Mouse (Mus musculus): ENCODE results near the gene Elof1. TPM values are rescaled to one million over a fixed set of nuclear protein-coding genes. Genes with fewer than 3 reads are reported as not detected.

Gene Elof1
- polyA plus RNA-seq, 1 experiment, result 138 TPM

DNA sequence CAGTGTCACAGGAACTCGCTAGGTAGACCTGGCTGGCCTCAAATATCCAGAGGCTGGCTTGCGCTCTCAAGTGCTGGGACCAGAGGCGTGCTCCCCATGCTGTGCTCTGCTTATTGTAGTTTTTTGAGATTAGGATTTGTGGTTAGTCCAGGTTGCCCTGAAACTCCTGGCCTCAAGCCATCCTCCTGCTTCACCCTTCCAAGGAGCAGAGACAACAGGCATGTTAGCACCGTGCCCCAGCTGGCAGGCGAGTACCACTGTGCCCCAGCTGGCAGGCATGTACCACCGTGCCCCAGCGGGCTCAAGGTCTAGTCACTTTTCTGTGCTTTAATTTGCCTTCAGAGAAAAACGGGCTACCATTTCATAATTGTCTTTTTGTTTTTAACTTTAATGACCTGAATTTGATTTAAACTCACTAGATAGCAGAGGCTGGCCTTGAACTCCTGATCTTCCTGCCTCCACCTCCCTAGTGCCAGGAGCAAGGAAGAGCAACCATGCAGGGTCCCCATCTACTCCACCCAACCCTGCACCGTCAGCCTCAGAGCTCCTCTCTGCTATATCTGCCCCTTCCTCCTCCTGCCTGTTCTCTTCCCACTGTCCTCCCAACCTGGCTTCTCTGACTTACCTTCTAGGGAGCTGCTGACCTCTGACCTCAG, 18.1 kb upstream of the Elof1 start:
- DNase-seq (ENCODE audit: low read depth), result peak; percentile 7

DNA sequence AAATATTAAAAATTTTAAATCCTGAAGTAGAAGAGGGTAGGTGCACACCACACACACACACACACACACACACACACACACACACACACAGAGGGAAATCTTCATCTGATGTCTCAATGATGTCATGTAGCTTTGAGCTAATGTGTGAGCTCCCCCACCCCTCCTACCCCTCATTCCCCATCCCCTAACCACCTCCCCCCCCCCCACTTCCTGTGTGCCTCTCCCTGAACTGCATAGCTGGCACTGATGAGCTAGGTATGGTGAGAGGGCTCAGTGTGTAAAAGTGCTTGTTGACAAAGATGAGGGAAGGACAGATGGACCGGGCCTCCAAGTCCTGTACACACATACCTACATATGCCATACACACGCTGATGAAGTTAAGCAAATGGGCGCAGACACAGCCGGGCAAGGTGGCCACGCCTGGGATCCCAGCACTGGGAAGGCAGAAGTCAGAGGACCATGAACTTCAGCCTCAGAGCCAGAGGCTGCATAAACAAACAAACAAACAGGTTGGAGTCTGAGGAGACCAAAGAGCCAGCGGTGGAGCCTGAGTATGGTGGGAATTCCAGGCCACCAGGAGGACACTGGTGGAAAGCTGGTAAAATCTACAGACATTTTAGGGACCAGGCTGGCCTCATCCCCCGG, 17.4 kb upstream of the Elof1 start:
- TF ChIP-seq POLR2A (IDR thresholded peaks at IDR 0.05; ENCODE audit: borderline replicate concordance, extremely low read depth, insufficient read depth, insufficient read length, poor library complexity, severe bottlenecking) (no peak), CTCF (IDR thresholded peaks at IDR 0.05; ENCODE audit: borderline replicate concordance, extremely low read depth, insufficient read depth, insufficient read length) (no peak)
- no peak for DNase-seq (ENCODE audit: low read depth)

More for the DNA sequence above, 18.1 kb upstream of the Elof1 start:
- TF ChIP-seq CTCF (IDR thresholded peaks at IDR 0.05; ENCODE audit: borderline replicate concordance, extremely low read depth, insufficient read depth, insufficient read length) (no peak), POLR2A (IDR thresholded peaks at IDR 0.05; ENCODE audit: borderline replicate concordance, extremely low read depth, insufficient read depth, insufficient read length, poor library complexity, severe bottlenecking) (no peak)

DNA sequence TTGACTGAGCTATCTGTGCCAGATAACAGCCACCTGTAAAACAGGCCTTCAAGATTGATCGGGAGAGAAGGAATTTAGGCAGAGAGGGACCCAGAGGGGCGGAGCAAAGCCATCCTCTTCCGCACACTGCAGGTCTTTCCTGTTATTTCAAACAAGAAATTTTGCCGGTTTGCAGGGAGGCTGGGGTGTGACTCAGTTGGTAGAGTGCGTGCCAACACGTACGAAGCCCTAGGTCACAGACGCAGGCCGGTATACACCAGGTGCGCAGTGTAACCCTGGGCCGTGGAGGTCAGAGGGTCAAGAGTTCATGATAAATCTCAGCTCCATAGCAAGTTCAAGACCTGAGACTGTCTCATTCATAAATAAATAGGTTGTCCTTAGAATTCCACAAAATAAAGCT, 15.2 kb upstream of the Elof1 start:
- DNase-seq (ENCODE audit: low read depth), result no peak
- TF ChIP-seq CTCF (IDR thresholded peaks at IDR 0.05; ENCODE audit: borderline replicate concordance, extremely low read depth, insufficient read depth, insufficient read length) (no peak), POLR2A (IDR thresholded peaks at IDR 0.05; ENCODE audit: borderline replicate concordance, extremely low read depth, insufficient read depth, insufficient read length, poor library complexity, severe bottlenecking) (no peak)

DNA sequence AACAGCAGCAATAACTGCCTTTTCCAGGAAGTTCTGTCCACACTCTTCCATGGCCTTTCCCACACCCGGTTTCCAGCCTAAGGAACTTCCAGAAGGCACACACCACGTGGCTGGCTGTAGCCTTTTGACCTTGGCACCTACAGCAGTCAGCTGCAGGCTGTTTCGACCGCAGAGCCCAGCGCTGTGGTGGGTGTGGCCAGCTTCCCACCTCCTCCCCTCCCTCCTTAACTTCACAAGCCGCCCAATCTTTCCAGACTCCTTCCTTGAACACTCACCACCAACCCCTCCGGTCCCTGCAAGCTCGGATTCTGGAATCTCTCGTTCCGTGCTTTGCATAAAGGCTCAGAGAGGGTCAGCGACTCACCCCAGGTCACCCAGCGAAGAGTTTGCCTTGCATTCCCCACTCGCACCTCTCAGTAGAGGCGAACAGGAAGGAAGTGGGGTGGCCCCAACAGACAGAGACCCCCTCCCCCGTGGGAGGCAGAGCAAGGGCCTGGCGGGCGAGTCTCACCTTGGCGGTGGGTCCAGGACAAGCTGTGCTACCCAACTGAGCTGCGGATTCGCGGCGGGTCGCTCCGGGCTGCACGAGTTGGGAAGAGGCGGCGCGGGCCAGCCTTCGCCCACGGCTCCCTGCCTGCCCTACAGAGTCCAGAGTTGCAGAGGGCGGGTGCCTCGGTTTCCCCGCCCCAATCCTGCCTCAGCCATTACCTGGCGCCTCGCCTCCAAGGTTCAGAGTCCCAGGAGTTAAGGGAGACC, 14.4 kb upstream of the Elof1 start:
- TF ChIP-seq POLR2A (IDR thresholded peaks at IDR 0.05; ENCODE audit: borderline replicate concordance, extremely low read depth, insufficient read depth, insufficient read length, poor library complexity, severe bottlenecking) (no peak), CTCF (IDR thresholded peaks at IDR 0.05; ENCODE audit: borderline replicate concordance, extremely low read depth, insufficient read depth, insufficient read length) (no peak)
- peak; percentile 7 for DNase-seq (ENCODE audit: low read depth)

DNA sequence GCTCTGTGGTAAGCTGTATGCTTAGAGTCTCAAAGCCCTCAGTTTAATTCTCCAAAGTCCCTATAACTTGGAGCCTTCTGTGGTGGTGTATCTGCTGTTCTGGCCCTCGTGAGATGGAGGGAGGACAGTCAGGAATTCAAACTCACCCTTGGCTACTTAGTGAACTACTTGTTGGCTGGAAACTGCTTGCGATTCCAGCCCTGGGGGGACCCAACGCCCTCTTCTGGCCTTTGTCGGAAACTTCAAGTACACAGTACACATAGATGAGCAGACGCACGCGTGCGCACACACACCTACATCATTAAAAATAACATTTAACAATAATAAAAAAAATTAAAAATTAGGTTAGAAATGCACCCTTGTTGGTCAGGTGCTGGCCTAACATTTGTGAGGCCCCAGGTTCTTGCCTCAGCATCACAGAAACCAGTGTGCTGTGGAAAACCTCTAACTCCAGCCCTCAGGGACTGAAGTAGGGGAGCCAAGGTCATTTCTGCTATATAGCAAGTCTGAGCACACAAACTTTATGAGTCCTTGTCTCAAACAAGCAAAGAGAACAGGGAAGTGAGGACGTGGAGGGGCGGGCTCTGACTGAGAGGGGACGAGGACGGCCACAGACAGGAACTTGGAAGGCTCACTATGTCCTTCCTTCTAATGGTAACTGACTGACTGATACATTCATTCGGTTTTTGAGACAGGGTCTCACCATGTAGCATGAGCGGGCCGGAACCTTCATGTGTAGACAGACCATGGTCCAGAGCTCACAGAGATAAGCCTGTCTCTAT, 8.5 kb upstream of the Elof1 start:
- no peak for DNase-seq (ENCODE audit: low read depth)
- TF ChIP-seq POLR2A (IDR thresholded peaks at IDR 0.05; ENCODE audit: borderline replicate concordance, extremely low read depth, insufficient read depth, insufficient read length, poor library complexity, severe bottlenecking) (no peak), CTCF (IDR thresholded peaks at IDR 0.05; ENCODE audit: borderline replicate concordance, extremely low read depth, insufficient read depth, insufficient read length) (no peak)

DNA sequence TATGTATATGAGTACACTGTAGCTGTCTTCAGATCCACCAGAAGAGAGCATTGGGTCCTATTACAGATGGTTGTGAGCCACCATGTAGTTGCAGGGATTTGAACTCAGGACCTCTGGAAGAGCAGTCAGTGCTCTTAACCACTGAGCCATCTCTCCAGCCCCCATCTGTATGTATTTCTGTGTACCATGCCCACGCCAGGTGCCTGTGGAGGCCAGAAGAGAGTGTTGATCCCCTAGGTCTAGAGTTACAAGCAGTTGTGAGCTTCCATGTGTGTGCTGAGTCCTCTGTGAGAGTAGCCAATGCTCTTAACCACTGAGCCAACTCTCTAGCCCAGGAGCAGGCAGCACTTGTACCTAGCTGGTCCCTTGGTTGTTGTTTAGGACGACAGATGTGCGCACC, 7.2 kb upstream of the Elof1 start:
- no peak for DNase-seq (ENCODE audit: low read depth)
- TF ChIP-seq POLR2A (IDR thresholded peaks at IDR 0.05; ENCODE audit: borderline replicate concordance, extremely low read depth, insufficient read depth, insufficient read length, poor library complexity, severe bottlenecking), result no peak
- no peak for TF ChIP-seq CTCF (IDR thresholded peaks at IDR 0.05; ENCODE audit: borderline replicate concordance, extremely low read depth, insufficient read depth, insufficient read length)

DNA sequence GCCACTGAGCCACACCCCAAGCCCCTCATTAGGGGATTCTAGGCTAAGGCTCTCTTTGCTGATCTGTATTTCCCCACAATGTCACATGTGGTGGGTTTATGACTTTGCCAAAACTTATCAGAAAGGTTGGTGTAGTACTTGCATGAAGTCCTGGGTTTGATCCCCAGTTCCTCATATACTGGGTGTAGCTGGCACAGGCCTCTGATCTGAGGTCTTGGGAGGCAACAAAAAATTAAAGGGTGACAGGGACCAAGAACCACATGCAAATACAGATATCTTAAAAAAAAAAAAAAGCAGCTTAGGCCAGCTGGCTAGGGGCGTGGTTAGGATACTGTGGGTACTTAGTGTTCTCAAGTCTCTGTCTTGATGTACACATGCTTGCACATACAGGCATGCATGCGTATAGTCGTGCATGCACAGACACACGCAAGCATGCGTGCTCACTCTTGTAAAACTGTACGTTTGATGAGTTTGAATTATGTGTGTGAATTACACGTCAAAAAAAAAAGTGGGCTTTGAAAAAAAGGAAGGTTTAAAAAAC, 6.2 kb upstream of the Elof1 start:
- DNase-seq (ENCODE audit: low read depth), result no peak
- no peak for TF ChIP-seq CTCF (IDR thresholded peaks at IDR 0.05; ENCODE audit: borderline replicate concordance, extremely low read depth, insufficient read depth, insufficient read length)
- no peak for TF ChIP-seq POLR2A (IDR thresholded peaks at IDR 0.05; ENCODE audit: borderline replicate concordance, extremely low read depth, insufficient read depth, insufficient read length, poor library complexity, severe bottlenecking)

DNA sequence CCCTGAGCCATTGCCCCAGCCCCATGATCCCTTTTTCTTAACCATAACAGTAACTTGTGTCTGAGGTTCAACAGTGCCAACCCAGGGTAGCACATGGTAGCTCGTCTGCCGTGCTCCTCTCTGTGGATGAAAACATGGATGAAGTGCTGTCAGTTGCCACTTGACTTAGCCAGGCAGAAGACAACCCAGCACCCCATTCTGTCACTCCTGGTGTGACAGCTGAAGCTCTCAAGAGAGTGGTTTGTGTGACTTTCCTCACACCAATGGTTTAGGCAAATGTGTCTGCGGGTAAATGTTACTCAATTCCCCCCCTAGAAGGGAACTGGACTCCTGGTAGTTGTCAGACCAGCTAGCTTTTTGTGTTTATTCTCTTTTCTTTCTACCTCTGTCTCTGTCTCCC, 5.0 kb upstream of the Elof1 start:
- no peak for TF ChIP-seq CTCF (IDR thresholded peaks at IDR 0.05; ENCODE audit: borderline replicate concordance, extremely low read depth, insufficient read depth, insufficient read length)
- TF ChIP-seq POLR2A (IDR thresholded peaks at IDR 0.05; ENCODE audit: borderline replicate concordance, extremely low read depth, insufficient read depth, insufficient read length, poor library complexity, severe bottlenecking), result no peak
- no peak for DNase-seq (ENCODE audit: low read depth)

DNA sequence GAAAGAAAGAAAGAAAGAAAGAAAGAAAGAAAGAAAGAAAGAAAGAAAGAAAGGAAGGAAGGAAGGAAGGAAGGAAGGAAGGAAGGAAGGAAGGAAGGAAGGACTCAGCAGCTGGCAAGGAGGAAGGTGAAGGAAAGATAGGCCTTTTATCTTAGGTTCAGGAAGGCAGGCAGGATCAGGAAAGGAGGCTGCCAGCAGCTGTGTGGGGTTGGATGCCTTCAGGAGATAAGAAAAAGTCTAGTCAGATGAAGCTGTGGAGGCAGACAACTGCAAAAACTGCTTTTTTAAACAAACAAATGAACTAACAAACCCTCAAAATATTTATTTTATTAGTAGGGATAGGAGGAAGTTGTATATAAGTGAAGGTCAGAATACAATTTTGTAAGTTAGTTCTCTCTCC, 4.6 kb upstream of the Elof1 start:
- no peak for DNase-seq (ENCODE audit: low read depth)
- no peak for TF ChIP-seq CTCF (IDR thresholded peaks at IDR 0.05; ENCODE audit: borderline replicate concordance, extremely low read depth, insufficient read depth, insufficient read length)
- TF ChIP-seq POLR2A (IDR thresholded peaks at IDR 0.05; ENCODE audit: borderline replicate concordance, extremely low read depth, insufficient read depth, insufficient read length, poor library complexity, severe bottlenecking), result no peak

DNA sequence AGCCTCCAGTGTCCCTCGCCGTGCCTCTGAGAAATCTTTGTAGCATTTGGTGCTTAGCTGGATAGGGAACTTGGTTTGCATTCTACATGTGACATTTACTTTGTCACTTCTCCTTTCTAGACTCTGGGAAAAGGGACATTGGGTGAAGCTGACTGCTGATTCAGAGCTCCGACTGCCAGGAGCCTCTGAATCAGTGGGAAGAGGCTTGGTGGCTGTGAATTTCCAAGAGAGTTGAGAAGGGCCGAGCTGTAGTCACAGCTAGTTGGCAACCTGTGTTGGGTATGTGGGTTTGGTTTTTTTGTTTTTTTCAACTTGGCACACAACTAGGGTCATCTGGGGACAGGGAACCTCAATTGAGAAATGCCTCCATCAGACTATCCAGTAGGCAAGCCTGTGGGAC, 2.6 kb upstream of the Elof1 start:
- TF ChIP-seq POLR2A (IDR thresholded peaks at IDR 0.05; ENCODE audit: borderline replicate concordance, extremely low read depth, insufficient read depth, insufficient read length, poor library complexity, severe bottlenecking) (no peak), CTCF (IDR thresholded peaks at IDR 0.05; ENCODE audit: borderline replicate concordance, extremely low read depth, insufficient read depth, insufficient read length) (no peak)
- no peak for DNase-seq (ENCODE audit: low read depth)

All from brain, embryonic 14.5 days (tissue).